Mouse (Mus musculus) MEL-GATA-1-ER (cell line): ENCODE results near the gene Serp1.
A peak's percentile ranks its signal among the peaks of the same experiment; 100 is the strongest.

ENCODE experiments used
- DNase-seq: peaks from one replicate; pipeline ENCODE4 v3.0.0-alpha.2; 2012; ENCODE audit warnings: low read depth; ENCODE audit errors: extremely low read depth

Serp1 gene

DNA sequence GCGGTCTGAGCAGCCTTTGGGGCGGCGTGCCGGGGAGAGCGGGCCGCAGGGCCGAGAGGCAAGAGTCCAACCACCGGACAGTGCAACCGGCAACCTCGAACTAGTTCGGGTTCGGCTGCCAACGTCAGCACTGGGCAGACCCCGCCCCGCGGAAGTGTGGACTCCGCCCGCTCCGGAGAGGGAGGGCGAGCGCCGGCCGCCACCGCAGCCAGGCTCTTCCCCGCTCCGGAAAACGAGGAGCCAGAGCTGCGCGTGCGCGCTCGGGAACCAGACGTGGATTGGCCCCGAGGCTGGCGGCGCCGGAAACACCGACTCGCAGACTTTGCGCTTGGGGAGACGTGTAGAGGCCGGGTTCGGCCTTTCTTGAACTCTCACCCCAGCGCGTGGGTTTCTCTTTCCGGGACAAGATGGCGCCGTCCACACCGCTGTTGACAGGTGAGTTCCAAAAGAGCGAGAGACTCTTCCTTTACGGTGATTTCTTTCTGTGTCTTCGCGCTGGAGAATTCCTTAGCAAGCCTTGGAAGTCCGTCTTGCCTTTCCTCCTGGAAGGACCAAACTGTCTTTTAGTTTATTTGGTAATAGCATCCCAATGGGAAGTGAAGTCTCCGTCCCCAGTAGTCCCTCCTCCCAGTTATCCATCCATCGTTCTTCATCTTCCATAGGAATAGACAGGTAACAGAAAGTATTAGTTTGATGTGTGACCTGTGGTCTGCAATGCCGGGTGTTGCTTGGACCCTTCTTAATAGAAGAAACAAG is at the start of gene Serp1, which contains the start of gene Eif2a:
Serp1 (minus strand) TSS at position 241 of the 756 bp plus-strand sequence.
Eif2a (plus strand) TSS at position 170 of the 756 bp plus-strand sequence.
- DNase-seq: peak; percentile 92

DNA sequence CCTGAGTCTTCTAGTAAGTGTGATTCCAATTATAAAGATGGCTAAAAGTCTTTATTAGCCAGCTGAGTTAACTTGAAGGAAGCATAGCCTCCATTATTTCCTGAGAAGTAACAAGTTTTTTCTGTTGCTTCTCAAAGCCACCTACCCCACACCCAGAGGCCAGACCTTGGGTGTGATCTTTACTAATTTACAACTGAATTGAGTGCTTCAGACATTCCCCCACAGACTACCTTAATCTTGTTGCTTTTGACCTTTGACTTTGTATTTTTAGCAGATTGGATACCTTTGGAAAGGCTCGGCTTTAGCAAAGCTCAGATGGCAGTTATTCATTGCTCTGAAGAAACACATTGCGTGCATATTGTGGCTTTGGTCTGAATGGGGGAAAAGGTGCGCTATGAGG is 45.1 kb upstream of the Serp1 start:
- DNase-seq: no peak

DNA sequence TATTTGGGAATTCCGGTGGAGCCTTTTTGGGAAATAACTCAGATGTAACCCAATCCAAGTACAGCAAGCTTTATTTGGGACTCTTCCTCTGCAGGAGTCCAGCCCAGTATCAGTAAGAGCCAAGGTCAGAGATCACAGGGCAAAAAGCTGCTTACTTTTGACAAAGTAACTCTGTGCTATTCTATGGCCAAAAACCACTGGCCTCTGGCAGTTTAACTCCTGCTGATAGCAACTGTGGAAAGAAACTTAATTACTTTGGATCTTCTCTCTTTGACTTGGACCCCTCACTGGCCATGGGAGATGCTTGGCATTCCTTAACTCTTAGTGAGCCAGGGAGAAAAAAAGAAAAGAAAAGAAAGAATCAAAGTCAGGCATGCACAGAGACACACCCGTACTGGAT is 35.7 kb upstream of the Serp1 start:
- no peak for DNase-seq

DNA sequence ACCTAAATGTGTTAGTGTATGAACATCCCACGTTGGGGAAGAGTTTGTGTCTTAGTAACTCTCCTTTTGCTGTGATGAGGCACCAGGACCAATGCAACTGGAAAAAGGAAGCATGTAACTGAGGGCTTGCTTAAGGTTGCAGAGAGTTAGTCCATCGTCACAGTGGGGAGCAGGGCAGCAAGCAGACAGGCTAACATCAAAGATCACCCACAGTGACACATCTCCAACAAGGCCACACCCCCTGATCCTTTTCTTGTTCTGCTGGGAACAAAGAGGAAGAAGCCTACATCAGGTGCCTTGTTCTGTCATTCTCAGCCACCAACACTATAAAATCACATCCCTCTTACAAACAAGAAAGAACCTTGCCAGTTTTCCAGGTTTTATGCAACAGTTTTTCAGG is 34.2 kb upstream of the Serp1 start:
- no peak for DNase-seq

DNA sequence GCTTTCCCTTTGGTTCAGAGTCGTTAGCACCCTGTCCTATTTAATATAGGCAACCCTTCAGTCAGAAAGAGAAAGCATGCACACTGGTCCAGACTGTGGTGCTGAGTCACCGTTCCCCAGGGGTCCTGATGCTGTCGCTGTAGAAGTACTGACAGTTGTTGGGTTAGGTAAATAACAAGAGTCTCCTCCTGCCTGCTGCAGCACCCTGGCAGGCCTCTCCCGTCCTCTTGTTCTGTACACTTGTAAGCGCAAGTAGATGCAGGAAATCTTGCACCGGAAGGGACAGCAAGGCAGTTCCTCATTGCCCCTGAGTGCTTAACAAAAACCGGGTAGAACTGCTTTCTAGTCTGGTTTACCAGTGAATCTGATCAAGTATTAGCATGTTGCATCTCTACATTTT is 31.0 kb upstream of the Serp1 start:
- no peak for DNase-seq

DNA sequence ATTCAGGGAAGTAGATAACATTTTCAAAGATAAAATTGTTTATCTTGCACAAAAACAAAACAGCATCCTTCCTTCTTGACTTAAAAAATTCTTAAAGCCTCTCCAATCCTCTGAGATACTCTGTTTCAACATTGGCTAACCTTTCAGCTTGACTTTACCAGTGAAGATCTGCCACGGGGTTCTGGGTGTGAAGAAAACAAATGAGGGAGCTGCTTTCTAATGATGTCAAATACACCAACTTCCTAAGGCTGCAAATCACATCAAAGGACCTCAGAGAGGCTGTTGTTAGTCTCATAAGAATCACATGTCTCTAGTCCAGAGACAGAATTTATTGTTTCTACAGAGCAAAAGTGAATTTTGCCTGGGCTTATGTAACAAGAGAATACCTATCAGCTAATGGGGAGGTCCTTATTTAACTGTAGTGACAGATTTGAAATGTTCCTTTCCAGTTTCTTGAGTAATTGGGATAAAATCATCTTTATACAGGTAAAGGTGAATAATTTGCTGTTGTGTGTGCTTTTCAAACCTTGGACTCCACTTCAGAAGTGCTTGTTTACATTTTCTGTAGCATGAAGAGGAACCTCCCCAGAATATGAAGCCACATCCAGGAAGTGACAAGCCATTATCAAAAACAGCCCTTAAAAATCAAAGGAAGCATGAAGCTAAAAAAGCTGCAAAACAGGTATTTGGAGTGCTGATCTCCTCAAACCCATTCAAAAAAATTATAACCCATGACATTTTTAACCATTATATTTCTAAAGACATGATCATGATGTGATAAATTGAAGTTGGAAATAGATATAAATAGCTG is 26.5 kb upstream of the Serp1 start:
- no peak for DNase-seq

DNA sequence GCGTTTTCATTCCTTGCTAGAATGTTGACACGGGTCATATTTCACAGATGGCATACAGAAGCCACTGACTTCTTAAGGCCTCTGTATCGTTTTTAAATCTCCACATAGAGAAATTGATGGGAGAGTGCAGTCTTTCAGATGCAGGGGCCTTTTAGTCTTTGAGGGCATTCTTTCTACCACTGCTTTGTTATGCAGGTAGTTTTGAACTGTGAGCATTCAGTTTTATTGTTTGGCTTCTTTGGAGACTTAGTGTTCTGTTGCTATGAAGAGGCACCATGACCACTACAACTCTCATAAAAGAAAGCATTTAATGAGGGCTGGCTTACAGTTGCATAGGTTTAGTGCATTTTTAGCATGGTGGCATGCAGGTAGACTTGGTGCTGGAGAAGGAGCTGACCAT is 10.9 kb upstream of the Serp1 start:
- DNase-seq: no peak

DNA sequence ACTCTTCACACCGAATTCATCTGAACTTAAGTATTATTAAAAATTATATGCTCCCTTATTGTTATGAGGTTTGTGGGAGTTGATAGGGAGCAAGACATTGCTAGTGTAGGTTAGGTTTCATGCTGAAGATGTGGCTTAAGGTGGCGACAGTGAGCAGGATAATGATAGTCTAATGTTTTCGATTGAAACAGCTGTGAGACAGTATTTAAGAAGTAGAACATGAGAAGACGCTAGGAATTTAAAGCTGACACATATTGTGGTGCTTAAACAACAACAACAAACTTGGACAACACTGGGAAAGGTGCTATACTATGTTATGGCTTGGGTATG is 681 bp upstream of the Serp1 start:
- no peak for DNase-seq

DNA sequence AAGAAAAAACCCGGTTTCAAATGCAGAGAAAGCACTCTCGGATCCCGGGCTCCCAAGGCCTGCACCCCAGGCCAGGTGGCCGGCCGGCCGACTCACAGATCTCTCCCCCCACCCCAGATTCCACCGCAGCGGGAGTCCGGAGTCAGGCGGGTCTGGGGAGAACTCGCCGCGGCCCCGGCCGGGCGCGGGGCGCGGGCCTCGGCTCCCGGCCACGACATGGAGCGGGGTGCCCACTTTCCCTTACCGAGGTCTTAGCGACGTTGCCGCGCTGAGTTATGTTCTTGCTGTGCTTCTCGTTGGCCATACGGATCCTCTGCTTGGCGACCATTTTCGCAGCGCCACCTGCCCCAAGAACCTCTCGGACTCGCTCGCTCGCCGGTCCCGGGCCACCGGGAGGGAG is 526 bp downstream of the Serp1 start:
- DNase-seq: no peak

DNA sequence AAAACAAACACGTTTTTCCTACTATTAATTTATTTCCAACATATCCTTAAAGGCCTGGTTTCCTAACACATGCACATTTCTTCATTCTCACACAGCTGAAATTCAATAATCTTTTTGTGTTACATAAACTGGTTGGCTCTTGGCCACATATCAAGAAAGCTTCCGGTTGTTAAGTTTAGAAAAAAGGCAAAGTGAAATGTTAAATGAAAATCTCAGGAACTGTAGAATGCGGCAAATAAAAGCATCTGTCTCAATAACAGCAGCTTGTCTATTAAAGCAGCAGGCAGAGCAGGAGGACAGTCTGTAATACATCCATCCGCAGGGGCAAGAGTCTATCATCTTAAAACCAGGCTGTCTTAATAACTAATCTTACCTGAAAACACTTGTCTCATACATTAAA is 1.4 kb downstream of the Serp1 start:
- no peak for DNase-seq

DNA sequence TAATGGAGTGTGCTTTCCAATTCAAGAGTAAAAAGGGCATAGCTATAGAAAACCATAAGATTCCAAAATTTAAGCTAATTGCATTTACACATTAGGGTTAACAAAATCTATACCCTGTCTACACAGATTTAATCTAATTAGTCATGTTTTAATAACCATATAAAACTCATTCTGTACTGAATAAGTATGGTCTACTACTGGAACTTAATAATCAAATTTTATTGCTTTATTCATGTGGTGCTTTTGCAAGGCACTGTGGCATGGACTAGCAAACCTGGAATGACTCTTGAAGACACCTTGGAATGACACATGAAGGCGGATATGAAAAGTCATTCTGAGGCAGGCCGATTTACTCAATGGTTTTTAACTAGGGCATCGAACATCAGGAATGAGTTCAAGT is 2.3 kb downstream of the Serp1 start:
- DNase-seq: no peak

DNA sequence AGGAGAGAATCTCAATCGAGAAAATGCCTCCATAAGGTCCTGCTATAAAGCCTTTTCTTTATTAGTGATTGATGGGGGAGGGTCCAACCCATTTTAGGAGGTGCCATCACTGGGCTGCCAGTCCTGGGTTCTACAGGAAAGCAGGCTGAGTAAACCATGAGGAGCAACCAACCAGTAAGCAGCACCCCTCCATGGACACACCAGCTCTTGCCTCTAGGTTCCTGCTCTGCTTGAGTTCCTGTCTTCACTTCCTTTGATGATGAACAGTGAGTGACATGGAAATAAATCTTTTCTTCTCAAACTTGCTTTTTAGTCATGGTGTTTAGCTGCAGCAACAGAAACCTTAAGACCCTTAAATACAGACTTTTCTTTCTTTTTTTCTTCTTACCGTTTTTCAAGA is 4.3 kb downstream of the Serp1 start:
- DNase-seq: no peak

DNA sequence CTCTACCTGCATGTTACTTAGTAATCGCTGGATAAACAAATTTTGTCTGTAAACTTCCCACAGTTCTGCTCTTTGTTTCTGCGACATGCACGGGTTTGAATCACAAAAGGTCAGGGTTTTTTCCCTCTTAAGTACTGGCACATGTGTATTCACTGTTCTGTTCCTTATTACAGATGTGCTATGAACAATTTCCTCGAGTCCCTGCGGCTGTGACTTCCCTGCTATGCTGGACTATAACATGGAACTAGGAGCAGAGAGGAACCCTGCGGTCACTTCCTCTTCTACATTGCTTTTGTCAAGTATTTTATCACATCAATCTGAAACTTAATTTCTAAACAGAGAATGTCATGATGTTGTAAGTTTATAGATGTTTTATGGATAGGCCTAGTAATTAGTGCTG is 5.4 kb downstream of the Serp1 start:
- DNase-seq: no peak

DNA sequence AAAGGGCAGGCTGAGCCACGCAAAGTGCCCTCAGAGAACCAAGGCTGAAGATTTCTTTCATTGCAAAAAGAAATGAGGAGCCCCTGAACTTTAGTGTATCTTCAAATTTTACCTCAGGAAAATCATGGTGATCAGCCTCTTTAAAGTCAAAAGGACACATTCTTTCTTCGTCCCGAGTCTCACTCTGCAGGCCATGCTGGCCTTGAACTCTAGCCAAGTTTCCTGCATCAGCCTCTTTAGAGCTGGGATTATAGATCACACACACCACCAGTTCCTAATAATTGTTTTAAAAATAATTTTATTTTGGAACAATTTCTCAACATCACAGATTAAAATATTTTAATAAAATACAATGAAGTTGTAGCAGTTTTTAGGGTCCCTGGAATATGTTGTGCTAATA is 6.2 kb downstream of the Serp1 start:
- no peak for DNase-seq

DNA sequence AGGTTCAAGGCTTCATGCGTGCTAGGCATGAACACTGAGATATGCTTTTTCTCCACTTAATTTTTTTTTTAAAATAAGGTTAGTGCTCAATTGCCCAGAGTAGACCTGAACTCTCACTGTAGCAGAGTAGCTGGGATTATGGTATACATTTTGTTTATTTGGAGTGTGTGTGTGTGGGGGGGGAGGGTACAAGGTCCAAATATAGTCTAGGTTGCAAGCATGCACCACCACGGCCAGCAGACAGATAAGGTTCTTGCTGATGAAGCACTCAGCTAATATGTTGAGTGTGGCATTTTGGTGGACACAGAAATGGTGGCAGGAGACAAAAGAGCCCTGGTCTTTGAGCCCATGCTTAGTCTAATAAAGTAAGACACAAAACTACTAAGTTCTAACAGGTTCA is 6.7 kb downstream of the Serp1 start:
- DNase-seq: no peak

DNA sequence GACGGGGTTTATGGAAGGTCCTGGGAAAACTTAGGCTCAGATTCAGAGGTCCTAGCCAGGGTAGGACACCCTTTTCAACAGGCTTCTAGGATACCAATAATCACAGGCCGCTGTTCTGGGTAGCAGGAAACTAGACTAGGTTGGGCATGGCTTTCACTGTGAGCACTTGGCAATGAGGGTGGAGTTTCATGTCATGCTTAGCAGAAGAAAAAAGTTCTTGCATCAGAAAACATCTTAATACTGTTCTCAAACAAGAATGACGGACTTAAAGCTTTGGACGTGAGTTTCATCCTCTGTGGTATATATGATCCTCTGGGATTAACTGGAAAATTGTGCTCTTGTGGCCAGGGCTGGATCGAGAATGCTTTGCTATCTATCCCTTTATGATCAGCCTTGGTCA is 7.9 kb downstream of the Serp1 start:
- DNase-seq: no peak

DNA sequence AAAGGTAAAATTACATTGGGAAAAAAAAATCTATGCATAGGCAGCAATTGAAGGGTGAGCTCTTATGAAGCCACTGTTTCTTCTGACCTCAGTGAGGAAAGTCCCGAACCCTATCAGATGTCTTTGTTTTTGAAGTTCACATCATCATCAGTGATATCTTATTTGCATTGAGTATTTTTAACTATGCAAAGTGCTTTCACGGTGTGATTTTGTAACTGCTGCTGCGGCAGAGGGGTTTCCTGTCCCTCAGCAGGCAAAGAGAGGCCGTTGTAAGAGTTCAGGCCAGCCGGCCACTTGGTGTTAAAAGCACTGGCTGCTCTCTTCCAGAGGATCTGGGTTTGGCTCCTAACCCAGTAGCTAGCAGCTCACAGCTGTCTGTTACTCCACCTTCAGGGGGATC is 8.4 kb downstream of the Serp1 start:
- no peak for DNase-seq

DNA sequence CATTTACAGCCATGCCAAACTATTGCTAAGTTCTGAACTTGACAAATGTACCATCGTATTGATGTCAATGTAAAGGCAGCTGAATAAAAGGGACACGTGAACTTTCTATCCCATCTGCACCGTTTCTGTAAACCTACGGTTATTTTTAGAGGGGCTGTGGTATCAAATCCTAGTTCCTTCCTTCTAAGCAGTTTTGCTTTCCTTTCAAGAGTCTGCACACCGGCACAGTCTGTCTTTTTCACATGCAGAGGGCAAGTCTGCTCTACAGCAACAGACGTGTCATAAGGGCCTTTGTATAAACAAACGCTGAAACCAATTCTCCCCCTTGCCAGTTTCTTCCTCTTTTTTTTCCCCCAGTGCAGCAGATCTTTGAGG is 9.1 kb downstream of the Serp1 start:
- DNase-seq: peak; percentile 70

DNA sequence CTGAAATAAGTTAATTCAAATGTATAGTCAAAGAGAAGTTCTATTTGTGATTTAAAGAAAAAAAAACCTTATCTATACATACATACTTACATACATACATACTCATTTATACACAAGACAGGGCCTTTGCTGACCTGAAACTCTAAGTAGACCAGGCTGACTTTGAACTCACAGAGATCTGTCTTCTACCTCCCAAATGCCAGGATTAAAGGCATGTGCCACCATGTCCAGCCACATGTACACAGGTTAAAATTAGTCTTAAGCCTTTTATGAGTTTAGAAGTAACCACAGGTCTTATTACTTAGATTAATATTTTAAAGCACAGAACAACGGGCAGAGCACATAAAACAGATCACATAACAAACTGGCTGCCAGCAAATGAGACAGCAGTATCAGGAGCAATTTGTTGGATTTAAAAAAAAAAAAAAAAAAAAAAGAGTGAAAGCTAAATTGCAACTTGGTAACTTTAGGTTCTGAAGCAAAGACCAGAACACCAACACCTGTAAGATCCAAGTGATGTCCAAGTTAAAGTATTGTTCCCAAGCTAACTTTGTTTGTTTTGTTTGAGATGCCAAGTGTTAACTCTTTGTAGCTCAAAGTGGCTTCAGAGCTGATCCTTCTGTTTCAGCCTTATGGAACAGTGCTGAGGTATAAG is 9.6 kb downstream of the Serp1 start:
- DNase-seq: no peak

DNA sequence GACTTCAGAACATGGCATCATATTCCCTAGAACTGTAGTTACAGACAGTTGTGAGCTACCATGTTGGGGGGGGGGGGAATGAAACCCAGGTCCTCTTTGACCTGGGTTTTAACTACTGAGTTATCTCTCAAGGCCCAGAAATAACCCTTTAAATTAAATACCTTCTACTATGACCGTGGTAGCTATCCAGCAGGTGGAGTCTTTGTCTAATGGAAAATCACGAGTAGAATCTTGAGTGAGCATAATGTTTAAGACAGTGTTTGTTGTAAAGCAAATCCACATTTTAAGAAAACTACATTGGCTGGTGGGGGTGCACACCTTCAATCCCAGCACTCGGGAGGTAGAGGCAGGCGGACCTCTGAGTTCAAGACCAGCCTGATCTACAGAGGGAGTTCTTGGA is 12.2 kb downstream of the Serp1 start:
- DNase-seq: no peak

DNA sequence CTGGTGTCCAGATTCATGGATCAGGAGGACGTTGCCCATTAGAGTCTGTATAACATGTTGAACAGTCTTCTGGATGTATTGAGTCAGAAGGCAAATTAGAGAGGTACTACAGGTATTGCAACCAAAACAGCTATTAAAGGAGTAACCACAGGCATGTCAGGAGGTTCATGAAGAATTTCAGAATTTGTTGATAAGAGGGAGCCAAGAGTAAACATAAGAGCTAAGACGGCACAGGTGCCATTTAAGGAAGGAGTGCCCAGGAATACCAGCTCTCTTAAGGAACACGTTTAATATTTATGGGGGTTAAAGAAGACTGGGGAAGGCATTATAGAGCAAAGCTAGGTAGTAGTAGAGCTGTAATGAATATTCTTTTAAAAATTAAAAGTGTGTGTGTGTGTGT is 13.0 kb downstream of the Serp1 start:
- DNase-seq: no peak

DNA sequence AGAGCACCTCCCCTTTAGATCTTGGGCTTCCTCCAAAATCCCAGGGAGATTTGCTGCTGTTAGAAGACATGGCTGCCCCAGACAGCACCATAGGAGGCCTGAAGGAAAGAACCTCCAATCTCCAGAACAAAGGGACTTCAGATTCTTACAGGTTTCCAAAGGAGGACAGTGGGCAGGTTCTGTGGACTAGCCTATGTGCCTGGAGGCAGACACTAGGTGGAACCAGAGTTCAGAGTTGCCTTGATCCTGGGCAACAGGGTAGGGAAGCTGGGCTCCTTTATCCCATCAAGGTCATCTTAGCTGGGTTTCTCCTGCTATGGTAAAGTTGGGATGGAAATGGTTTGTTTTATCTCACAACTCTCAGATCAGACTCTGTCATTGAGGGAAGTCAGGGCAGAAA is 14.1 kb downstream of the Serp1 start:
- no peak for DNase-seq
